Mouse (Mus musculus): ENCODE data around the gene Cux1.

Cux1 gene

GRCm38 (mm10) chr5:136536753-136537152, 30.5 kb downstream of the Cux1 start:
- no peak for DNase-seq (ENCODE audit: low spot score)

- DNase-seq (ENCODE audit: low spot score): no peak
Observed at GRCm38 (mm10) chr5:136535976-136536725, 31.1 kb downstream of the Cux1 start.

GRCm38 (mm10) chr5:136535204-136535603, 32.1 kb downstream of the Cux1 start:
- no peak for DNase-seq (ENCODE audit: low spot score)

- DNase-seq (ENCODE audit: low spot score): no peak
Observed at GRCm38 (mm10) chr5:136533371-136534276, 33.7 kb downstream of the Cux1 start.

- DNase-seq (ENCODE audit: low spot score): no peak
Observed at GRCm38 (mm10) chr5:136531674-136532365, 35.5 kb downstream of the Cux1 start.

GRCm38 (mm10) chr5:136530931-136531330, 36.4 kb downstream of the Cux1 start:
- no peak for DNase-seq (ENCODE audit: low spot score)

DNA sequence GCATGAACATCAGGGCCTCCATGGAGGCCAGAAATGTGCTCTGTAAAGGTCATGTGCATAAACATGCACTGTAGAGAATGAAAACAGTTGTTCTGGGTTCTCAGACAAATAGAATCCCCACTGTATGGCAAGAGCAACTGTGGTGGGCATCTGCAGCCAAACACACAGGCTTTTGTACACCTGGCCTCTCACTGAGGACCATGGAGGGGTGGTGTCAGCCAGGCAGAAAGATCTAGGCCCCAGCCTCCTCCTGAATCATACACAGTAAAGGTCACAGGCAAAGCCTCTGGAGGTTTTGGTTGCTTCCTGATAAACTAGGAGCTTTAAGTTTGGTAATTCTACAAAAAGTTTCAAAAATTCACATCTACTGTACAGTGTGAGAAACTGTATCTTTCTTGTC, 38.1 kb downstream of the Cux1 start:
- no peak for DNase-seq (ENCODE audit: low spot score)

- DNase-seq (ENCODE audit: low spot score): no peak
Observed at GRCm38 (mm10) chr5:136527871-136528270, 39.4 kb downstream of the Cux1 start.

GRCm38 (mm10) chr5:136526545-136526909, 40.8 kb downstream of the Cux1 start:
- DNase-seq (ENCODE audit: low spot score): no peak

DNA sequence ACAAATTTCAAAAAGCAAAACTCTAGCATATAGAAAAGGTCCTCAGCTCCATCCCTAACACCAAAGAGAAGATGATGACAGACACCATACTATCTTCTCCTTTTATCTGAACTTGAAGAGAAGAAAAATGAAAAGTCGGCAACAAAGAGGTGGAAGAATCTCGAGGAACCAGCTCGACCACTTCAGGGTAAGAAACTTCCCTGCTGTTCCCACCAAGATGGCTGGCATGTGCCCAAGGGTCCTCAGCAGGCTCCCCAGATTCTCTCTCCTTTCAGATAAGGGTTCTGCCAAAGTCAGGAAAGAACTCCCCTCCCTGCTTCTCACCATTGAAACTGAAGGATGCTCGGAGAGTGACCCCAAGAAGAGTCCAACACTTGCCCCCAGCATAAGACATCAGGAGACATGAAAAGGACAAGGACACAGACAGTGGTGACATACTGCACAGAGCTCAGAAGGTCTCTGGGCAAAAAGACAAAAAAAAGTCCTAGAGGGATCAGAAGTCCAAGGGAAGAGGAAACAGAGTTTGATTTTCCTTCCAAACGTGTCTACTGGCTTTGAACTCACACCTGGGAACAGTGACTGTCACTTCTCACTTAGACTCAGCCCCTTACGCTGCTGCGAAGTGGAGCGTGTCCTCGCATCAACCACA, 41.3 kb downstream of the Cux1 start:
- DNase-seq (ENCODE audit: low spot score): no peak

DNA sequence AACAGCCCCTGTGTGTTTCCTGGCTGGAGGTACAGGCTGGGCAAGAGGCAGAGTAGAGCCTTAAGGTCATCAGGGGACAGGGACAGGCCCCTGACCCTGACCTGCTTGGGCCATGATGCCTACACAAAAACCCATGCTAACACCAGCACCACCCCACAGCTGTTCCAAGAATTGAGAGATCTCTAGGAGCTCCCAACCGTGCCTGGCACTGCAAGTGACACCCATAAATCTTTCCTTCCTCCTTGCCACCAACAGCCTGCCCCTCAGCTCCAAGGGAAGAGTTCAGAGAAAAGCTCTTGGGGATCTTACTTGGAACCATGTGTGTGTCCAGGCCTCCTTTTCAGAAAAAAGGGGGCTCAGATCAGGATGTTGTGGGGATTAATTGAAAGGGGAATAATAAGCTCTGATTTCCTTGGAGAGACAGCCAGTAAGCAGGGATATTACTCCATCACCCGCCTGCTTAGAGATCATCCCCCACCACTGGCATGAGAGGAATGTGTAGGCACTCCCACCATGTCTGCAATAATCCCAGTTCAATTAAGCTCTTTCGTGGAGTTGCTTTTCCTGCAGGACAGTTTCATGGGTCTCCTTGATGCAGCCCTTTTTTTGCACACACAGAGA, 44.3 kb downstream of the Cux1 start:
- DNase-seq (ENCODE audit: low spot score): no peak

- no peak for DNase-seq (ENCODE audit: low spot score)
Observed at GRCm38 (mm10) chr5:136521656-136522055, 45.6 kb downstream of the Cux1 start.

DNA sequence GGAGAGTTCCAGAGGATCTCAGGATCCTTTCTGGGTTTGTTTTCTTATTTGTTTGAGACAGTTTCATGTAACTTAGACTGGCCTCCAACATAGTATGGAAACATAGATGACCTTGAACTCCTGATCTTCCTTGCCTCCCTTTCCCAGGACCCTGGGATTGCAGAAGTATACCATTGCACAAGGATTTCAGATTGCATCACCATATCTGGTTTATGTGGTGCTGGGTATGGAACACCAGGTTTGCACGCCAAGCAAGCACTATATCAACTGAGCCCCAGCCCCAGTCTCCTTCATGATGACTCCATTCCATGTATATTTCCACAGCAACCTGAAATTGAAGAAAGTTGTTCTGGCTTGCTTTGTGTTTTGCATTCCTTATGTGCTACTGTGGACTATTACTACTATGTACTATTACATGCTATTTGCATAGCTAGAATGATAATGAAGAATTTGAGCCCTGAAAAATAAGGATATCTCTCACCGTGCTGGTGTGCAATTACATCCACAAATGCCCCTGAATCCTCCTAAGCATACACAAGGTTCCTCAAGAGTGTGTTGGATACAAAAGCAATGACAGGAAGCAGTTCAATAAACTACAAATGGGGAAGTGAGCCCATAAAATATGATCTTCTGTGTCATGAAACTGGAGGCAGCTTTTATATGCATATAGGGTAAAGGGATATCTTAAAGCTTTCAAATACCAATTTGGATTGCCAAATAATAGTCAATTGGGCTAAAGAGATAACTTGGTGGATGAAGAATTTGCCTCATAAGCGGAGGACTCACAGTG, 48.4 kb downstream of the Cux1 start:
- no peak for DNase-seq (ENCODE audit: low spot score)

DNA sequence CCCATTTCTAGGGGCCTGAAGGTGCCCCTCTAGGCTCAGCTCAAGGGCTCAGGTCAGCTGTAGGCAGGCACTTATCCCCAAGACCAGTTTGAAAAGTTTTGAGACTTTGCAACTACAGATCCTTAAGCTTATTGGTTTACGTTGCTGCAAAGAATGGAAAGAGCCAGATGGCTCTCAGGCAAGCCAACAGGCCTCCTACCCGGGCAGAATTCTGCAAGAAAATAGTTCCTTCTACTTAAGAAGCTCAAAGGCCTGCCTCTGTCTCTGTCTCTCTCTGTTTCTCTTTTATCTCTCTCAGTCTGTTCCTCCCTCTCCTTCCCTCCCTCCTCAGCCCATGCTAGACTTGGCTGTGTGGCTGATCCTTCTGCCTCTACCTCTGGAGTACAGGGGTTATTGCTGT, 49.8 kb downstream of the Cux1 start:
- no peak for DNase-seq (ENCODE audit: low spot score)

DNA sequence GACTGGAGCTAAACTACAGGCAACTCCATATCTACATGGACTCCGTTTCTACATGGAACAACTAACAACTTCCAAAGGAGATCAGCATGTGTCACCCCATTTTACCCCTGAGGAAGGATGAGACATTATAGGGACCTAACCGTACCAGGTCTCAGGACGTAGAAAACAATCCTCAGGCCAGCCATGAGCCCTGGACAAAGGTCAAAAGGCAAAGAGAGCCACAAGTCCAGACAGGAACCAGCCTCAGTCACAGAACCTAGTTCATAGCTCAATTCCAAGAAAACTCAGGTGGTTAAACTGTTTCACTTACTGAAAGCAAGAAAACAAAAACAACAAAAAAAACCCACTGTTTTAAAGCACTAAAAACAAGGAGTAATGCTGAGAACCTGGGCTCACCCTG, 50.7 kb downstream of the Cux1 start:
- DNase-seq (ENCODE audit: low spot score): no peak

DNA sequence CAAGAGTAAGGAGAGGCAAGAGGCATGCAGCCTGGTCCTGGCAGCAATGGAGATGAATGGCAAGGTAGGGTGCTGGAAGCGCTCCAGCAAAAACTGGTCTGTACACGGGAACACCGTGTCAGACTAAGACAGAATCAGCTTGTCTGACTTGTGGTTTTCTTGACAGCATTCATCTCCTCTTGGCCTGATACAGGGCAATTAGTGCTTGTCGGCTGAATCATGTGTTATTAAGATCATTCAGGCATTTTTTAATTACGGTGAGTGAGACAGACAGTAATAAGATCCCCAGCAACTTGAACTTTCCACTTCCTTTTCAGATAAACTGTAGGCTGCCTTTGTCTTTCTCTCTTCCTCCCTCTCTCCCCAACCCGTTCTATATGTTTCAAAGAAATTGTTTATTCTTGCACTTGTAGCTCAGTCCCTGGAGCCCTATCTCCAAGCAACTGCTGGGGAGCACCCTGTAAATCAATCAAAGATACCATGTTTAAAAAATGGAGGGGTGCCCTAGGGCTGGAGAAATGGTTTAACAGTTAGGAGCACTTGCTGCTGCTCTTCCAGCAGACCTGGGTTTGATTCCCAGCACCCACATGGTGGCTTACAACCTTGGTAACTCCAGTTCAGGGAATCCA, 53.1 kb downstream of the Cux1 start:
- DNase-seq (ENCODE audit: low spot score): no peak

- no peak for DNase-seq (ENCODE audit: low spot score)
Observed at GRCm38 (mm10) chr5:136512103-136512674, 55.1 kb downstream of the Cux1 start.

GRCm38 (mm10) chr5:136511378-136511777, 55.9 kb downstream of the Cux1 start:
- DNase-seq (ENCODE audit: low spot score): no peak

DNA sequence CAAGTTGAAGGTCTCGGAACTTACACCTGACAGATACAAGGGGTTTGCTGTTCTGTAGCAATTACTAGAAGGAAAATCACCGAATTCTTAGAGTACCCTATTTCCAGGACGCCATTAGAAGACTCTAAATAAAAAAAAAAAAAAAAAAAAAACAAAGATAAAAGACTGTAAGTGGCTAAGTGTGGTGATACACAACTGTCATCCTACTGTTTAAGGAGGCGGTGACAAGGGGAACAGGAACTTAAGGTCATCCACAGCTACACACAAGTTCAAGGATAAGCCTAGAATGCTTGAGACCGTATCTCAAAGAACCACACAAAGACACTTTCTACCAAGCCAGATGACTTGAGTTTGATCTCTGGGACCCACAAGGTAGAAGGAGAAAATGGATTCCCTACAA, 56.7 kb downstream of the Cux1 start:
- DNase-seq (ENCODE audit: low spot score): no peak

DNA sequence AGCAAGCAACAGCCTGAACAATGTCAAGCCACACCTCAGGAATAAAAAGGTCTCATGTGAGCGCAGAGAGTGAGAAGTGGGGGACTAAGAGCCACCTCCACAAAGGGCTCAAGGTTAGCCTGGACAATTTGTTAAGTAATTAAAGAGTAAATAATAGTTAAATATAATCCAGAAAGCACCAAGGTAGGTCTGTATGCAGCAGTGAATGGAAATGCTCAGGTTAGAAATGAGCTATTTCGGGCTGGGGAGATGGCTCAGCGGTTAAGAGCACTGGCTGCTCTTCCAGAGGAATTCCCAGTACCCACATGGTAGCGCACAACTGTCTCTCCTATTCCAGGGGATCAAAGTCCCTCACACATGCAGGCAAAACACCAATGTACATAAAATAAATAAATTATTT, 59.7 kb downstream of the Cux1 start:
- no peak for DNase-seq (ENCODE audit: low spot score)
